Mouse (Mus musculus) Patski (cell line): ENCODE results near the gene Mvd. TPM values are rescaled to one million over a fixed set of nuclear protein-coding genes. Genes with fewer than 3 reads are reported as not detected.
A peak's percentile ranks its signal among the peaks of the same experiment; 100 is the strongest.

Experiments used
- ATAC-seq: fragments of 100-300 bp; one replicate; pipeline ENCODE4 v1.8.0; 2021
- CTCF ChIA-PET: fragments of 350-600 bp; sonication (Branson Sonifier 250); formaldehyde crosslinking; loops from one replicate; lab custom pipeline; 2022; ENCODE audit warnings: inconsistent platforms; lab: Charles Lee
- POLR2A ChIA-PET: fragments of 350-600 bp; sonication (Branson Sonifier 250); formaldehyde crosslinking; loops from one replicate; lab custom pipeline; 2022; ENCODE audit warnings: antibody characterized with exemption, inconsistent platforms; lab: Charles Lee
- DNase-seq: peaks from one replicate; pipeline ENCODE4 v3.0.0-alpha.2; 2011; ENCODE audit warnings: low read depth, low spot score
- H3K27me3 ChIP-seq: fragments of 371-371 bp; one replicate; pipeline ENCODE4 v1.5.1; 2021
- CTCF ChIP-seq: fragments of 100-300 bp; IDR thresholded peaks from one replicate; pipeline ENCODE4 v1.5.1; 2021
- in situ Hi-C: fragments of 300-500 bp; cut with MboI; formaldehyde crosslinking; loops from 3 replicates; pipeline ENCODE4 v1.11.1; 2018; ENCODE audit warnings: low pct_unique_long_range_greater_than_20kb, mixed read lengths
- polyA plus RNA-seq: library from polyadenylated mRNA; unstranded; gene quantifications from one replicate; pipeline ENCODE4 v1.2.3, GENCODE M21; 2021

Gene Mvd
- polyA plus RNA-seq, 1 experiment from 2014 or later: 21.9 TPM

GRCm38 (mm10) chr8:122459218-122459900 is 16.1 kb upstream of the Mvd start:
- ChIA-PET CTCF (interaction anchor here (2.3 kb wide), 1 partner anchor 15 kb away, joined by 12 read pairs; the partner anchor contains the start of gene Mvd), POLR2A (interaction anchor here (0.6 to 0.8 kb wide), 2 partner anchors 15 to 36 kb away, joined by 3 read pairs; no protein-coding TSS in a partner anchor)
- H3K27me3 ChIP-seq: no peaks in the 10 kb centered on the region
- ATAC-seq (no peak), DNase-seq (no peak)
- TF ChIP-seq CTCF: no peak
- in situ Hi-C loops: no loop called here

- ATAC-seq (no peak), DNase-seq (no peak)
- ChIA-PET POLR2A (no interaction called here), CTCF (interaction anchor here (1.0 to 1.3 kb wide), 2 partner anchors 12 to 37 kb away, joined by 3 to 4 read pairs; no protein-coding TSS in a partner anchor)
- in situ Hi-C loops: no loop called here
- H3K27me3 ChIP-seq: no peaks in the 10 kb centered on the region
- TF ChIP-seq CTCF: no peak
Observed at GRCm38 (mm10) chr8:122457171-122457570, 13.9 kb upstream of the Mvd start.

GRCm38 (mm10) chr8:122454409-122454808 is 11.2 kb upstream of the Mvd start:
- CTCF ChIA-PET: no interaction called here
- in situ Hi-C loops: no loop called here
- H3K27me3 ChIP-seq: no peaks in the 10 kb centered on the region
- no peak for DNase-seq
- POLR2A ChIA-PET: no interaction called here
- no peak for ATAC-seq
- TF ChIP-seq CTCF: no peak

GRCm38 (mm10) chr8:122452154-122452553 is 8.9 kb upstream of the Mvd start:
- DNase-seq: no peak
- in situ Hi-C loops: no loop called here
- TF ChIP-seq CTCF: no peak
- no peak for ATAC-seq
- ChIA-PET POLR2A (interaction anchor here (0.7 kb wide), 1 partner anchor 9 kb away, joined by 3 read pairs; no protein-coding TSS in a partner anchor), CTCF (no interaction called here)
- H3K27me3 ChIP-seq: no peaks in the 10 kb centered on the region

- no peak for DNase-seq
Observed at GRCm38 (mm10) chr8:122451161-122451703, 8.0 kb upstream of the Mvd start.

GRCm38 (mm10) chr8:122445203-122445602 is 2.0 kb upstream of the Mvd start:
- ChIA-PET CTCF (interaction anchor here (1.2 to 2.7 kb wide), 4 partner anchors 12 to 24 kb away, joined by 3 to 12 read pairs (median 4); partner anchors contain the start of gene Snai3), POLR2A (no interaction called here)
- no peak for ATAC-seq
- in situ Hi-C loops: no loop called here
- no peaks in the 10 kb centered on the region for H3K27me3 ChIP-seq
- DNase-seq: no peak
- no peak for TF ChIP-seq CTCF

More at GRCm38 (mm10) chr8:122451161-122451703, 8.0 kb upstream of the Mvd start:
- in situ Hi-C loops: no loop called here
- H3K27me3 ChIP-seq: no peaks in the 10 kb centered on the region
- TF ChIP-seq CTCF: no peak
- ChIA-PET POLR2A (no interaction called here), CTCF (no interaction called here)
- no peak for ATAC-seq

- POLR2A ChIA-PET: interaction anchor here (0.6 to 1.4 kb wide), 9 partner anchors 15 to 221 kb away, joined by 3 to 5 read pairs (median 3); no protein-coding TSS in a partner anchor
- ATAC-seq (no peak), DNase-seq (peak; percentile 87)
- H3K27me3 ChIP-seq: no peaks in the 10 kb centered on the region
- CTCF ChIA-PET: interaction anchor here (0.8 to 2.7 kb wide), 9 partner anchors 12 to 123 kb away, joined by 3 to 12 read pairs (median 4); partner anchors contain the start of genes Cyba and Snai3
- in situ Hi-C loops: no loop called here
- TF ChIP-seq CTCF: no peak
Observed at GRCm38 (mm10) chr8:122444058-122444748, 981 bp upstream of the Mvd start.

GRCm38 (mm10) chr8:122442781-122443180 is 441 bp downstream of the Mvd start:
- POLR2A ChIA-PET: interaction anchor here (0.7 to 2.5 kb wide), 2 partner anchors 10 to 42 kb away, joined by 3 to 11 read pairs; partner anchors contain the start of gene Cyba
- ATAC-seq (peak; percentile 3), DNase-seq (no peak)
- no peak for TF ChIP-seq CTCF
- in situ Hi-C loops: no loop called here
- no peaks in the 10 kb centered on the region for H3K27me3 ChIP-seq
- CTCF ChIA-PET: interaction anchor here (0.9 to 2.7 kb wide), 6 partner anchors 10 to 124 kb away, joined by 3 to 12 read pairs (median 4); partner anchors contain the start of genes Cyba and Snai3

GRCm38 (mm10) chr8:122442356-122442755 is 866 bp downstream of the Mvd start:
- CTCF ChIA-PET: interaction anchor here (0.9 to 2.4 kb wide), 3 partner anchors 10 to 41 kb away, joined by 3 to 6 read pairs (median 4); partner anchors contain the start of gene Cyba
- in situ Hi-C loops: no loop called here
- no peak for TF ChIP-seq CTCF

GRCm38 (mm10) chr8:122441326-122441725 is 1.9 kb downstream of the Mvd start:
- in situ Hi-C loops: no loop called here
- no peaks in the 10 kb centered on the region for H3K27me3 ChIP-seq
- no peak for DNase-seq
- no peak for ATAC-seq
- TF ChIP-seq CTCF: no peak
- CTCF ChIA-PET: interaction anchor here (1.2 kb wide), 1 partner anchor 34 kb away, joined by 3 read pairs; no protein-coding TSS in a partner anchor
- POLR2A ChIA-PET: interaction anchor here (2.5 kb wide), 1 partner anchor 9 kb away, joined by 11 read pairs; the partner anchor contains the start of gene Cyba

More at GRCm38 (mm10) chr8:122442356-122442755, 866 bp downstream of the Mvd start:
- POLR2A ChIA-PET: interaction anchor here (0.7 to 2.5 kb wide), 2 partner anchors 10 to 42 kb away, joined by 3 to 11 read pairs; partner anchors contain the start of gene Cyba
- no peak for ATAC-seq
- no peak for DNase-seq
- H3K27me3 ChIP-seq: no peaks in the 10 kb centered on the region
